Mouse (Mus musculus) ovary, postnatal 14 days (tissue): ENCODE results near the gene BC004004.
"Not testable (repeated sequence)": the region's sequence is repeated elsewhere in the genome, so short reads cannot be mapped to it uniquely, and the experiment has no call there.

Experiments used
- DNase-seq: peaks from one replicate; pipeline ENCODE4 v3.0.0; 2022; ENCODE audit warnings: low spot score

Gene BC004004

DNA sequence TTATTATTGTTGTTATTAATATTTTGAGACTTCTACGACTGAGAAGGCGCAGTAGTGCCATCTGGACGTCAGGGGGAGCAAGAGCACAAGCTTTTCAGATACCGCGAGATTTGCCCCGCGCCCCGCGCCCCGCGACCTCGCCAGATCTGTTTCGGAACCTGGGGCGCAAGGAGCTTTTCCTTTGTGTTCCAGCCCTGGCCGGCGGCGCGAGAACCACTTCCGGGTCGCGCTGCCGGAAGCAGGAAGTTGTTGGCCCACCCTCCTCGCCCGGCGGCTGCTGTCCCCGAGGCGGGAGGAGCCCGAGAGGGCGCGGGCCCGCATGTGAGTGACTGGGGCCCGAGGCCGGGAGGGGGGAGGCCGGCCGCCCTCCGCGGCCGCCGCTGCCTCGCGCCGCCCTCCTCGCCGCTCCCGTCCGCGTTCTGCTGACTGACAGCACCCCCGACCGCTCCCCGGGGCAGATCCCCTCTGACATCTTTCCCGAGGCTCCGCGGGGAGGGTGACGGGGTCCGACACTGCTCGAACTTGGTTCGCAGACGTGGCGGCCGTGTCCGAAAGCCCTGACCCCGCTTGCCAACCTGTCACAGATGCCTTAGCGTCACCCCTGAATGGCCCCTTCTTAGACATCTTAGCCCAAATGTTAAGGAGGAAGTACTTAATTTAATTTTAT lies at the start of gene BC004004:
TSS of gene BC004004 (plus strand) at position 107 of the 667 bp plus-strand sequence.
- peak; percentile 93 for DNase-seq

DNA sequence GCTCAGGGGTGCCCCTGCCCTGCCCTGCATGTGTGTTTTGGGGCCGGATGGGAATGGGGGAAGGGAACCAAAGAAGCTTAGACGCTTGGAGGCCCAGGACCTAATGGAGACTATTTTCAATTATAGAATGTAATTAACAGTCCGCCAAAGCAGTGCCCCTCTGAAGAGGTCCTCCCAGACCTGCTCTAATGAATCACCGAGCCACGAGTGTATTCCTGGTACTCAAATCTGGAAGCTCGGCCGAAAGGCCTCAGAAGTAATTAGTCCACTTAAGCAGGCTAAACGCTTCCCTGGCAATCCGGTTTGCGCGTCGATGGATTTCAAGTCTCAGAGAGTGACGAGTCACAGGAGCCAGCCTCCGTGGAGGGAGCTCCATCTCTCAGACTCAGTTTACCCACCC lies 48.0 kb upstream of the BC004004 start:
- no peak for DNase-seq

- DNase-seq: no peak
Measured at GRCm38 (mm10) chr17:29231109-29231508, 37.5 kb upstream of the BC004004 start.

GRCm38 (mm10) chr17:29236111-29236510 lies 32.5 kb upstream of the BC004004 start:
- no peak for DNase-seq

DNA sequence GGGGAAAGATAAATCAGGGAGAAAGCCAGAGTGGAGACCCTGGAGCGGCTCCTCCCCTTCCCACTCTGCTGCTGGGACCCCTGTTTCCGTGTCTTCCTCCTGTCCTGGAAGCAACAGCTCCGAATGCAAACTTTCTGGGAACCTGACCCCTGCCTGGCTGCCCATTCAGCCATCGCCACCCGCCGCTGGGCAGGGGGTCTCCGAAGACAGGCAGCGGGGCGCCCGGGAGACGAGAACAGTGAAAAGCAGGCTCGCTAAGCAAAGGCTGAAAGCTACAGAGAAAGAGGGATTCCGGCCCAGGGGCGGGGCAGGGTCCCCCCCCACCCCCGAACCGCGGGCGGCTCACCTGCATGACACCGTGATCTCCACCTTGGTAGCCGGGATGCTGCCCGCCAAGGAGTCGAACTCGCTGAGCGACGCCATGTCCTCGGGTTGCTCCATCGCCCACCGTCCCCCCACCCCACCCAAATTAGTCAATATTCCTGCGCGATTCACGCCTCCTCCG lies 31.3 kb upstream of the BC004004 start:
- DNase-seq: no peak

- DNase-seq: no peak
Measured at GRCm38 (mm10) chr17:29237772-29238420, 30.7 kb upstream of the BC004004 start, which contains the start of gene Cpne5. Cpne5 (minus strand) TSS chr17:29238167.

GRCm38 (mm10) chr17:29238421-29238945 lies 30.1 kb upstream of the BC004004 start:
- DNase-seq: no peak

GRCm38 (mm10) chr17:29244912-29245311 lies 23.7 kb upstream of the BC004004 start:
- no peak for DNase-seq

- no peak for DNase-seq
Measured at GRCm38 (mm10) chr17:29245725-29246124, 22.9 kb upstream of the BC004004 start.

- no peak for DNase-seq
Measured at GRCm38 (mm10) chr17:29246602-29247001, 22.0 kb upstream of the BC004004 start.

DNA sequence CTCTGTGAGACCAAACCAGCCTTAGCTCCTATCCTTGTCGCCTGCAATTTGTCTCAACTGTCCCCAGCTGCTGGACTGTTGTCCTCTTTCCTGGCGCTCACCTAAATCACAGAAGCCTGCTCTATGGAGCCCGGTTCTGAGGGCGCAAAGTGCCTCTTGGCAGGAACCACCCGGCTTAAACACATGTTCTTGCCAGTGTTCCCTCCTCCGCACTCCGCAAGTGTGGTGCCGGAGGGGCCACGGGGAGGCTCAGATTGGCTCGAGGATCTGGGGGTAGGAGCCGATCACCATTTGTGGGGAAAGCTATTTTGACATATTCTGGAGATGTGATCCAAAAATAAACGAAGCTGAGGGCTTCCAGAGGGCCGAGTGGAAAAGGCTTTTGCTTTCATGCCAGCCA lies 20.7 kb upstream of the BC004004 start:
- DNase-seq: no peak

DNA sequence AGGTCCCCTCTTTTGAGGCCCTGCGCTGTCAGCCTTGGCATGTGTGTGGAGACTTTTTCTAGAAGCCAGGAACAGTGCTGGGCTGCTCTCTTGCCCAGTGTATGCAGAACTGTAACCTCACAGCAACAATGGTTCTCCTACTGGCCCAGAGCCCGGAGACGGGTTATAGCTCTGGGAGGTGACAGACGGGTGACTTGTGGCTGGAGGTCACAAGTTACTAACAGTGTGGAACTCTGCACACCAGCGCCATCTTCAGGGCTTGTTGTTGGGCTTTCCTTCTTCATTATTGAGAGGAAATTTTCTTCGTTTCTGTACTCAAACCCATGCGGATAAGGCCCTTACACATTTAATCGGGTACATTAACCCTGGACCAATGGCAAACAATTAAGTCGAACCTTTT lies 19.1 kb upstream of the BC004004 start:
- peak; percentile 61 for DNase-seq

- not testable (repeated sequence) for DNase-seq
Measured at GRCm38 (mm10) chr17:29251006-29251405, 17.6 kb upstream of the BC004004 start.

DNA sequence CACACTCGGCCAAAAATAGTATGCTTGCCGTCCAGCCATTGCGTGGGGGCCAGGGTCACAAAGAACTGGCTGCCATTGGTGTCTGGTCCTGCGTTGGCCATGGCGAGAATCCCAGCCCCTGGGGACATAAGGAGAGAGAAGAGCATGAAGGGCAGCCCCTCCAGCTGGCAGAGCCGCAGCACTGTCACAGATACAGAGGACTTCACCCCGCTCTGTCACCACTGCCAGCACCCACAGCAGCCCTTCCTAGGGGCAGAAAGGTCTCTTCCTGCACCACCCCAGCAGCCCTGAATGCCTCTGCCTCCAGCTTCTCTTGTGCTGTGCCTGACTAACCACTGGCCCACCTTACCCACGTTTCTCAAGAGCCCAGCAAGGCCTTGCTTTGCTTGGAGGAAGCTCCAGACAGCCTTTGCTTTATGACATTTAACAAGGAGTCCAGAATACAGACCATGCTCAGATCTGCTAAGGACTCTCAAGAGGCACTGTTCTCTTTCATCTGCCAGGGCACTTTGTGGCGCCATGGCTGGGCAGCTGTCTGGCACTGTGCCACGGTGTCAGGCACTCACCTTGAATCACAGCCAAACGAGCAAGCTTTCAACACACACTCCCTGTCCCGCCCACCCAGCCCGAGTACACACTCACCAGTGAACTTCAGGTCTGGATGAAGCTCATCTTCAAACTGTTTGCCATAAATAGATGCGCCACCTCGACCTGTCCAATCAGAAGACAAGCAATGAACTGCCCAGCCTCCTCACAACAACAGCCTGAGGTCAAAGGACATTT lies 16.8 kb upstream of the BC004004 start:
- peak; percentile 69 for DNase-seq

DNA sequence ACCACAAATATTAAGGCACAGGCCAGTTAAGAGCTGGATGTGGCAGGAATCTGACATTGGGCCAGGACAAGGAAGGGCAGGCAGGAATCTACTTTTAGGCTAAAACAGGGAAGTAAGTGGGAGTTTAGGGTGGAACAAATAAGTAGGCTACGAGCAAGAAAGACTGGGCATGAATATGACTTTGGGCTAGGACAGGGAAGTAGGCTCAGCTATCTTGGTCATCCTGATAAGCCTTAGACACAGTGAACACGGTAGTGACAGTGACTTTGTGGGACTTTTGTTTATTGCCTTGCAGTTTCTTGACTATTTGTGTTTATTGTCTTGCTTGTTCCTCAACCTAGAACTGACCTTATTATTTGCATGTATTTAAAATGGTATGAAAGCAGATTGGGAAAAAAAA lies 15.4 kb upstream of the BC004004 start:
- no peak for DNase-seq

GRCm38 (mm10) chr17:29253684-29254083 lies 14.9 kb upstream of the BC004004 start:
- no peak for DNase-seq

GRCm38 (mm10) chr17:29254784-29255183 lies 13.8 kb upstream of the BC004004 start:
- not testable (repeated sequence) for DNase-seq

DNA sequence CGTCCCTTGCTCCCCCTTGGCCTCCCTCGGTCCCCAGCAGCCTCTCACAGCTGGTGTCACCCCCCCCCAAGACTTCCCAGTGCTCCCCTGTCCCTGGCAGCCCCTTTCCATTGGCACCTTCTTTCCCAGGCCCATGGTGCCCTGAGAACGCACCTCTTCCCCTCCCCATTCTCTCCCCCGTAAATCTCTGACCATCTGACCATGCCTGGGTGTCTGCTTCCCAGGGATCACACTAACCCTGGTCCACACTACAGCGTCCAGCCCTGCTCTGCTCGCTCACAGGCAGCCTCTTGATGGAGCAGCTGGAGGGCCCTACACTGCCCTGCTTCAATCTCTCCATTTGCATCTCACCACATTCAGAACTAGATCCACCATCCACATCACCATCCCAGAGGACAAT lies 12.1 kb upstream of the BC004004 start:
- DNase-seq: no peak

DNA sequence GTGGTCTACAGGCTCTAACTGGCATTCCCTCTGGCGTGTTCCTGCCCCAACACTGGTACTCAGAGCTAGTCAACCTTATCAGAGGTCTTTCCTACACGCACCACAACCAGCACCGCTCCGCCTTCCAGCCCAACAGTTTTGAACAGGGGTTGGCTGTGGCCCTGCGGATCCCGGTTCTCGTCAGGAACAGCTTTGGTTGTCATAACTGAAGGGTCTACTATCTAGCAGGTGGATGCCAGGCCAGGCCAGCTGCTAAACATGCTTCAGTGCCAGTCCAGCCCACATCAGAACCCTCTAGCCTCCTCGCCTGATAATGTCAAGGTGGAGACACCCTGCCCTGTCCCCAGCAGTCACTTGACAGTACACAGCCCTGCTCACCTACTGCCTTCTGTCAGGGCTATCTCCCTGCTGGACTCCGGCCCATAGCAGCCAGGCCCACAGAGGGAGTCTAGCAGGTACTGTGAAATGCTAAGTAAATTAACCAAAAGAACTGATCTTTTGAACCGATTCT lies 11.5 kb upstream of the BC004004 start:
- DNase-seq: no peak

GRCm38 (mm10) chr17:29258025-29258558 lies 10.5 kb upstream of the BC004004 start:
- no peak for DNase-seq

DNA sequence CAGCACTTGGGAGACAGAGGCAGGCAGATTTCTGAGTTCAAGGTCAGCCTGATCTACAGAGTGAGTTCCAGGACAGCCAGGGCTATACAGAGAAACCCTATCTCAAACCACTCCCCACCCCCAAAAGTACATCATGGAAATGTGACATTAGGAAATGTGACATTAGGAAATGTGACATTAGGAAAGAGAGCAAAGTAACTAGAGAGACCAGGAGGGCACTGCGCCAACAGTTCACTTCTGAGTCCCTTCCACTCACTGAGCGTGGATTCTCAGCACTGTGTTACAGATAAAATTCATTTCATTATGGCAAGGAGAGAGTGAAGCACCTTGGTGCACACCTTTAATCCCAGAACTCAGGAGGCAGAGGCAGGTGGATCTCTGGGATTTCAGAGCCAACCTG lies 9.7 kb upstream of the BC004004 start:
- DNase-seq: no peak

DNA sequence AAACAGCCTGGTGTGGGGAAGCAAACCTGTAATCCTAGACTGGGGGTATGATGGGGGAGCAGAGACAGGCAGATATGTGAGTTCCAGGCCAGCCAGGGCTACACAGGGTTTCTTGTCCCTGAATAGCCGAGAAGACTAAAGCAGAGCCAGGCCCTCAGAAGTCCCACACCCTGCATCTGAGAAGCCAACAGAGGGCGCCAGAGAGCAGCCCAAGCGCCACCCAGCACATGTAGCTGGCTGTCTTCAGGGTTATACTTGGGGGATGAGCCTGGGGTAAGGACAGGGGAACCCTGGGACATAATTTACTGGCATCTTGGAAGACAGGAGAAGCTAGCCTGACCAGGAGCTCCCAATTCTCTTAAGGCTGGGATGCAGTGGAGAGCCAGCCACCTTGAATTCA lies 9.1 kb upstream of the BC004004 start:
- DNase-seq: peak; percentile 72
